Mouse (Mus musculus): ENCODE measurements around the gene 1700024B05Rik. TPM values are rescaled to one million over a fixed set of nuclear protein-coding genes. Genes with fewer than 3 reads are reported as not detected.

Gene 1700024B05Rik
- 1 to 10 TPM in 1 of 2 experiments, under 1 TPM in 1; 0.28 to 1.6 TPM for polyA plus RNA-seq (2017; shearing (Covaris generic))

GRCm38 (mm10) chr14:41943695-41944094 lies at the start of gene 1700024B05Rik:
Gene 1700024B05Rik, plus strand, starts transcription at chr14:41943995.

GRCm38 (mm10) chr14:41907190-41907589 lies 36.6 kb upstream of the 1700024B05Rik start, which contains the start of gene Gm7980:
Gene Gm7980, minus strand, starts transcription at chr14:41907290.

GRCm38 (mm10) chr14:41924649-41925048 lies 19.1 kb upstream of the 1700024B05Rik start, which contains the start of gene 1700049E17Rik1:
Gene 1700049E17Rik1, plus strand, starts transcription at chr14:41924949.

GRCm38 (mm10) chr14:41967827-41968226 lies 24.0 kb downstream of the 1700024B05Rik start, which contains the start of gene Gm6401:
Gene Gm6401, minus strand, starts transcription at chr14:41967927.

GRCm38 (mm10) chr14:41983225-41983624 lies 39.4 kb downstream of the 1700024B05Rik start, which contains the start of gene Gm3543:
Gene Gm3543, minus strand, starts transcription at chr14:41983325.

Other genes starting within 250 kb of the 1700024B05Rik start
- gene Gm8068, start 242.1 kb upstream of the 1700024B05Rik start, polyA plus RNA-seq (2017; shearing (Covaris generic)) = under 1 TPM in 1 of 2 experiments, not detected in 1; 0.40 TPM
- gene Gm7929, start 193.4 kb upstream of the 1700024B05Rik start, polyA plus RNA-seq (2017; shearing (Covaris generic)) = not detected
- gene Gm47189, start 171.6 kb upstream of the 1700024B05Rik start, polyA plus RNA-seq (2017; shearing (Covaris generic)) = not detected
- not detected for gene Gm7980, start 36.7 kb upstream of the 1700024B05Rik start, polyA plus RNA-seq (2017; shearing (Covaris generic))
- not detected for gene 1700049E17Rik1, start 19.0 kb upstream of the 1700024B05Rik start, polyA plus RNA-seq (2017; shearing (Covaris generic))
- gene Gm6401, start 23.9 kb downstream of the 1700024B05Rik start, polyA plus RNA-seq (2017; shearing (Covaris generic)) = not detected
- gene Gm3543, start 39.3 kb downstream of the 1700024B05Rik start, polyA plus RNA-seq (2017; shearing (Covaris generic)) = not detected
- under 1 TPM in 1 of 2 experiments, not detected in 1; 0.28 TPM for gene Gm7951, start 173.4 kb downstream of the 1700024B05Rik start, polyA plus RNA-seq (2017; shearing (Covaris generic))
- not detected for gene Gm17027, start 218.6 kb downstream of the 1700024B05Rik start, polyA plus RNA-seq (2017; shearing (Covaris generic))
- not detected for gene Gm3573, start 246.8 kb downstream of the 1700024B05Rik start, polyA plus RNA-seq (2017; shearing (Covaris generic))